Mouse (Mus musculus) common myeloid progenitor, adult 5-6 weeks (primary cell): Measurements from ENCODE around the gene Trim62. TPM values are rescaled to one million over a fixed set of nuclear protein-coding genes. Genes with fewer than 3 reads are reported as not detected.

Source experiments
- ATAC-seq: replicated peaks from 2 replicates; pipeline ENCODE4 v1.8.0; 2016; ENCODE audit warnings: low read depth, mild to moderate bottlenecking, moderate TSS enrichment, inconsistent platforms; ENCODE audit not compliant: poor library complexity, severe bottlenecking
- total RNA-seq: library from RNA; stranded (forward); fragments of 200-1000, 187-1606 nt; gene quantifications from 2 replicates; pipeline ENCODE4 v1.2.3, GENCODE M21; 2017

Gene Trim62
- total RNA-seq = 0.37 and 0.39 TPM in 2 replicates

GRCm38 (mm10) chr4:128883379-128883781 is at the start of gene Trim62:
Gene Trim62 (plus strand): TSS chr4:128883580.
- ATAC-seq = peak; percentile 79

- 0 out of 2 replicates have a peak, but pooled peaks have one; percentile 13 for ATAC-seq
These were observed 45.2 kb upstream of the Trim62 start for GRCm38 (mm10) chr4:128838202-128838601.

GRCm38 (mm10) chr4:128839811-128840738 is 43.3 kb upstream of the Trim62 start:
- peak; percentile 40 for ATAC-seq

GRCm38 (mm10) chr4:128841259-128841658 is 42.1 kb upstream of the Trim62 start:
- no peak for ATAC-seq

GRCm38 (mm10) chr4:128844566-128844965 is 38.8 kb upstream of the Trim62 start:
- ATAC-seq = no peak

GRCm38 (mm10) chr4:128845367-128845973 is 37.9 kb upstream of the Trim62 start:
- ATAC-seq = no peak

- ATAC-seq = peak; percentile 83
These were observed 34.4 kb upstream of the Trim62 start for GRCm38 (mm10) chr4:128848961-128849360.

- no peak for ATAC-seq
These were observed 33.7 kb upstream of the Trim62 start for GRCm38 (mm10) chr4:128849686-128850085.

GRCm38 (mm10) chr4:128852266-128852887 is 31.0 kb upstream of the Trim62 start:
- ATAC-seq = no peak

GRCm38 (mm10) chr4:128853117-128853516 is 30.3 kb upstream of the Trim62 start:
- no peak for ATAC-seq

GRCm38 (mm10) chr4:128855613-128856040 is 27.8 kb upstream of the Trim62 start:
- peak; percentile 63 for ATAC-seq

GRCm38 (mm10) chr4:128857212-128857611 is 26.2 kb upstream of the Trim62 start:
- ATAC-seq = no peak; the same call in 1 of the 2 replicates

GRCm38 (mm10) chr4:128858226-128858625 is 25.2 kb upstream of the Trim62 start:
- peak; percentile 59; the same call in 1 of the 2 replicates for ATAC-seq

- ATAC-seq = no peak
These were observed 24.5 kb upstream of the Trim62 start for GRCm38 (mm10) chr4:128858878-128859277.

- ATAC-seq = no peak
These were observed 10.4 kb upstream of the Trim62 start for GRCm38 (mm10) chr4:128872992-128873391.

- ATAC-seq = no peak
These were observed 9.3 kb upstream of the Trim62 start for GRCm38 (mm10) chr4:128874062-128874461.

- ATAC-seq = no peak
These were observed 7.9 kb upstream of the Trim62 start for GRCm38 (mm10) chr4:128875439-128875838.

- ATAC-seq = no peak
These were observed 5.9 kb upstream of the Trim62 start for GRCm38 (mm10) chr4:128877520-128877919.

- no peak for ATAC-seq
These were observed 4.4 kb upstream of the Trim62 start for GRCm38 (mm10) chr4:128878901-128879491.
